Mouse (Mus musculus): ENCODE results near the gene Asmt. TPM values are rescaled to one million over a fixed set of nuclear protein-coding genes. Genes with fewer than 3 reads are reported as not detected.

Asmt gene
- polyA plus RNA-seq (2015; fragmentation: Nextera tagmentation; extraction: Ambion mirVana): not detected in 2 replicates

DNA sequence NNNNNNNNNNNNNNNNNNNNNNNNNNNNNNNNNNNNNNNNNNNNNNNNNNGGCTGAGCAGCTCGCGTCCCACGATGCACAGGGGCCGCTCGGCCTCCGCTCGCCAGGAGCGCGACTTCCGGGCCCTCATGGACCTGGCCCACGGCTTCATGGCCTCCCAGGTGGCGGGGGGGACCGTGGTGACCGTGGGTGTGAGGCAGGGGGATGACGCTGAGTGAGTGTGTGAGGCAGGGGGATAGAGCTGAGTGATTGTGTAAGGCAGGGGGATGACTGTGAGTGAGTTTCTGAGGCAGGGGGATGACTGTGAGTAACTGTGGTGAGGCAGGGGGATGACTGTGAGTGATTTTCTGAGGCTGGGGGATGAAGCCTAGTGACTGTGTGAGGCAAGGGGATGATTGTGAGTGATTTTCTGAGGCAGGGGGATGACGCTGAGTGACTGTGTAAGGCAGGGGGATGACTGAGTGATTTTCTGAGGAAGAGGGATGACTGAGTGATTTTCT lies at the start of gene Asmt:
Gene Asmt (plus strand): TSS at position 51 of the 499 bp plus-strand sequence.
- H3K4me3 ChIP-seq (ENCODE audit: low read depth, low read length): no peak within 1 kb of the TSS
- no peak for TF ChIP-seq EP300 (IDR thresholded peaks at IDR 0.05)
- TF ChIP-seq CTCF (IDR thresholded peaks at IDR 0.05): no peak
- H3K36me3 ChIP-seq (ENCODE audit: insufficient read depth, low read length): no peaks in the 10 kb centered on the region; the same call in 1 of the 2 replicates
- WGBS: 94% methylated on average over 7 of the region's 16 CpGs
- H3K4me1 ChIP-seq (ENCODE audit: insufficient read depth, low read depth, low read length): no peaks in the 10 kb centered on the region
- H3K27ac ChIP-seq (ENCODE audit: low read length): no peak within 1 kb of the TSS
- ATAC-seq (peak; percentile 25), DNase-seq (ENCODE audit: low spot score) (peak; percentile 41)
- no peak within 1 kb of the TSS for H3K4me2 ChIP-seq (replicated peaks; ENCODE audit: low read depth, low read length)
- no peak within 1 kb of the TSS for H3K9ac ChIP-seq (replicated peaks; ENCODE audit: low read depth)
- peaks cover 31% of the 10 kb centered on the region for H3K9me3 ChIP-seq (ENCODE audit: low read length)
- H3K27me3 ChIP-seq (replicated peaks; ENCODE audit: insufficient read depth, low read length): no peaks in the 10 kb centered on the region

DNA sequence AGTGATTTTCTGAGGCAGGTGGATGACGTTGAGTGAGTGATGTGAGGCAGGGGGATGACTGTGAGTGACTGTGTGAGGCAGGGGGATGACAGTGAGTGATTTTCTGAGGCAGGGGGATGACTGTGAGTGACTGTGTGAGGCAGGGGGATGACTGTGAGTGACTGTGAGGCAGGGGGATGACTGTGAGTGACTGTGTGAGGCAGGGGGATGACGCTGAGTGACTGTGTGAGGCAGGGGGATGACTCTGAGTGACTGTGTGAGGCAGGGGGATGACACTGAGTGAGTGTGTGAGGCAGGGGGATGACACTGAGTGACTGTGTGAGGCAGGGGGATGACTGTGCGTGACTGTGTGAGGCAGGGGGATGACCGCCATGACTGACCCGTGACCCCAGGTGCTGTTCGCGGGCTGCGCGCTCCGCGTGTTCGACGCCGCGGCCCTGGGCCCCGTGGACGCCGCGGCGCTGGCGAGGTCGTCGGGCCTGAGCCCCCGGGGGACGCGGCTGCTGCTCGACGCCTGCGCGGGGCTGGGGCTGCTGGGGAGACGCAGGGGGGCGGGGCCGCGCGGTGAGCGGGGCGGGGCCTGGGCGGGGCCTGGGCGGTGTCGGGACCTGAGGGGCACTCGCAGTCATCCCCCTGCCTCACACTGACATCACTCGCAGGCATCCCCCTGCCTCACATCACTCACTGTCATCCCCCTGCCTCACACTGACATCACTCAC lies 948 bp downstream of the Asmt start:
- Histone ChIP-seq H3K4me1 (ENCODE audit: insufficient read depth, low read depth, low read length) (no peaks in the 10 kb centered on the region), H3K9ac (replicated peaks; ENCODE audit: low read depth) (no peak overlapping the region), H3K36me3 (ENCODE audit: insufficient read depth, low read length) (no peaks in the 10 kb centered on the region; the same call in 1 of the 2 replicates), H3K27ac (ENCODE audit: low read length) (no peak overlapping the region), H3K4me3 (ENCODE audit: low read depth, low read length) (no peak overlapping the region), H3K4me2 (replicated peaks; ENCODE audit: low read depth, low read length) (no peak overlapping the region), H3K27me3 (replicated peaks; ENCODE audit: insufficient read depth, low read length) (no peaks in the 10 kb centered on the region), H3K9me3 (ENCODE audit: low read length) (peaks cover 33% of the 10 kb centered on the region)
- no peak for TF ChIP-seq CTCF (IDR thresholded peaks at IDR 0.05)
- no peak for TF ChIP-seq EP300 (IDR thresholded peaks at IDR 0.05)
- ATAC-seq (peak; percentile 69), DNase-seq (ENCODE audit: low spot score) (peak; percentile 29)
- 69% methylated on average over 33 of the region's 42 CpGs for WGBS

DNA sequence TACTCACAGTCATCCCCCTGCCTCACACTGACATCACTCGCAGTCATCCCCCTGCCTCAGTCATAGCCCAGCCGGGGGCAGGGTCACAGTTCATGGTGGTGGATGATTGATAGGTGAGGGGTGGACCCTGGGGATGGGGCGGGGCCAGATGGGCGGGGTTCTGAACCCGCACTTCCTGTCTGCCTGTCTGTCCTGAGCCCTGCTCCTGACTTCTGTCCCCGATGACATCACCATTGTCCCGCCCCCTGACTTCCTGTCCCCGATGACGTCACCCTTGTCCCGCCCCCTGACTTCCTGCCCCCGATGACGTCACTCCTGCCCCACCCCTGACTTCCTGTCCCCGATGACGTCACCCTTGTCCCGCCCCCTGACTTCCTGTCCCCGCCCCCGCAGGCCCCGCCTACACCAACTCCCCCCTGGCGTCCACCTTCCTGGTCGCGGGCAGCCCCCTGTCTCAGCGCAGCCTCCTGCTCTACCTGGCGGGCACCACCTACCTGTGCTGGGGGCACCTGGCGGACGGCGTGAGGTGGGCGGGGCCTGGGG lies 1.9 kb downstream of the Asmt start:
- Histone ChIP-seq H3K9me3 (ENCODE audit: low read length) (peaks cover 33% of the 10 kb centered on the region), H3K36me3 (ENCODE audit: insufficient read depth, low read length) (no peaks in the 10 kb centered on the region; the same call in 1 of the 2 replicates), H3K4me1 (ENCODE audit: insufficient read depth, low read depth, low read length) (no peaks in the 10 kb centered on the region), H3K4me2 (replicated peaks; ENCODE audit: low read depth, low read length) (no peak overlapping the region), H3K27ac (ENCODE audit: low read length) (no peak overlapping the region), H3K27me3 (replicated peaks; ENCODE audit: insufficient read depth, low read length) (no peaks in the 10 kb centered on the region), H3K4me3 (ENCODE audit: low read depth, low read length) (no peak overlapping the region), H3K9ac (replicated peaks; ENCODE audit: low read depth) (no peak overlapping the region)
- DNase-seq (ENCODE audit: low spot score) (peak; percentile 22), ATAC-seq (peak; percentile 53)
- WGBS: 84% methylated on average over 21 of the region's 27 CpGs
- TF ChIP-seq EP300 (IDR thresholded peaks at IDR 0.05): no peak
- TF ChIP-seq CTCF (IDR thresholded peaks at IDR 0.05): no peak

DNA sequence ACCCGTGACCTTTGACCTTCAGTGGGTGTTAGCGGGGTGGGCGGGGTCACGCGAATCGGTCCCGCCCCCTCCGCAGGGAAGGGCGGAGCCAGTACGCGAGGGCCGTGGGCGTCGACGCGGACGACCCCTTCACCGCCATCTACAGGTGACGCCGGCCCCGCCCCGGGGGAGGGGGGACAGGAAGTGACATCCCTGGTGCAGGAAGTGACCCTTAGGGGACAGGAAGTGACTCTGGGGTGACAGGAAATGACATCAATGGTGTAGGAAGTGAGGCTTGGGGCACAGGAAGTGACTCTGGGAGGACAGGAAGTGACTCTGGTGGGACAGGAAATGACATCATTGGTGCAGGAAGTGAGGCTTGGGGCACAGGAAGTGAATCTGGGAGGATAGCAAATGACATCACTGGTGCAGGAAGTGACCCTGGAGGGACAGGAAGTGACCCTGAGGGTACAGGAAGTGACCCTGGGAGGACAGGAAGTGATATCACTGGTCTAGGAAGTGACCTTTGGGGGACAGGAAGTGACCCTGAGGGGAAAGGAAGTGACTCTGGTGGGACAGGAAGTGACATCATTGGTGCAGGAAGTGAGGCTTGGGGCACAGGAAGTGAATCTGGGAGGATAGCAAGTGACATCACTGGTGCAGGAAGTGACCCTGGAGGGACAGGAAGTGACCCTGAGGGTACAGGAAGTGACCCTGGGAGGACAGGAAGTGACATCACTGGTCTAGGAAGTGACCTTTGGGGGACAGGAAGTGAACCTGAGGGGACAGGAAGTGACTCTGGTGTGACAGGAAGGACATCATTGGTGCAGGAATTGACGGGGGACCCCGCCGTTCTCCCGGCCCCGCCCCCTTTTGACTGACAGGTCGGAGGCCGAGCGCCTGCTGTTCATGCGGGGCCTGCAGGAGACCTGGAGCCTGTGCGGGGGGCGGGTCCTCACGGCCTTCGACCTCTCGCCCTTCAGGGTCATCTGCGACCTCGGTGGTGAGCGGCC lies 2.7 kb downstream of the Asmt start:
- H3K27me3 ChIP-seq (replicated peaks; ENCODE audit: insufficient read depth, low read length): no peaks in the 10 kb centered on the region
- peak; percentile 13 for DNase-seq (ENCODE audit: low spot score)
- no peak for TF ChIP-seq CTCF (IDR thresholded peaks at IDR 0.05)
- TF ChIP-seq EP300 (IDR thresholded peaks at IDR 0.05): no peak
- H3K4me1 ChIP-seq (ENCODE audit: insufficient read depth, low read depth, low read length): no peaks in the 10 kb centered on the region
- peak; percentile 23 for ATAC-seq
- no peaks in the 10 kb centered on the region; the same call in 1 of the 2 replicates for H3K36me3 ChIP-seq (ENCODE audit: insufficient read depth, low read length)
- H3K27ac ChIP-seq (ENCODE audit: low read length): no peak overlapping the region
- H3K4me2 ChIP-seq (replicated peaks; ENCODE audit: low read depth, low read length): no peak overlapping the region
- peaks cover 33% of the 10 kb centered on the region for H3K9me3 ChIP-seq (ENCODE audit: low read length)
- no peak overlapping the region for H3K9ac ChIP-seq (replicated peaks; ENCODE audit: low read depth)
- H3K4me3 ChIP-seq (ENCODE audit: low read depth, low read length): no peak overlapping the region
- 87% methylated on average over 38 of the region's 39 CpGs for WGBS

DNA sequence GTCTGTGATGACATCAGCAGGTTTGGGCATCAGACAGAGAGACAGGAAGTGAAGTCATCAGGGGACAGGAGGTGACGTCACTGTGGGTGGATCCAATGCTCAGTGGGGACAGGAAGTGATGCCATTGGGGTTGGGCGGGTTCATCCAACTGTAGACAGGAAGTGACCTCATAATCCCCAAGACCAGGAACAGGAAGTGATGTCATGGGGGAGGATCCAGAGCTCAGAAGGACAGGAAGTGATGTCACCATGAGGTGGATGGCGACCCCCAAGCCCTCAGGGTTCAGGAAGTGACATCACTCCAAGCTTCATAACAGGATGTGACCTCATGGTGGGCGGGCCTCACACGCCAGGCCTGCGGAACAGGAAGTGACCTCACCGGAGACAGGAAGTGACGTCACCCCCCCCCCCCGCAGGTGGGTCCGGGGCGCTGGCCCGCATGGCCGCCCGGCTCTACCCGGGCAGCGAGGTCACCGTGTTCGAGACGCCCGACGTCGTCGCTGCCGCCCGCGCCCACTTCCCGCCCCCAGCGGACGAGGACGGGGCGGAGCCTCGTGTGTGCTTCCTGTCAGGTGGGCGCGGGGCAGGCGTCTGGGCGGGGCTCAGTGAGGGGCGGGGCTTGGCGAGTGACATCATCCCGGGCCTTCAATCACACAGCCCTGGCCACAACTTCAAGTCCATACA lies 3.6 kb downstream of the Asmt start:
- TF ChIP-seq CTCF (IDR thresholded peaks at IDR 0.05): no peak
- TF ChIP-seq EP300 (IDR thresholded peaks at IDR 0.05): no peak
- DNase-seq (ENCODE audit: low spot score) (no peak), ATAC-seq (peak; percentile 23; the same call in 1 of the 2 replicates)
- WGBS: 96% methylated on average over 24 of the region's 39 CpGs
- no peaks in the 10 kb centered on the region for H3K27me3 ChIP-seq (replicated peaks; ENCODE audit: insufficient read depth, low read length)
- H3K27ac ChIP-seq (ENCODE audit: low read length): no peak overlapping the region
- no peak overlapping the region for H3K4me3 ChIP-seq (ENCODE audit: low read depth, low read length)
- peaks cover 33% of the 10 kb centered on the region for H3K9me3 ChIP-seq (ENCODE audit: low read length)
- no peaks in the 10 kb centered on the region for H3K4me1 ChIP-seq (ENCODE audit: insufficient read depth, low read depth, low read length)
- no peaks in the 10 kb centered on the region; the same call in 1 of the 2 replicates for H3K36me3 ChIP-seq (ENCODE audit: insufficient read depth, low read length)
- H3K9ac ChIP-seq (replicated peaks; ENCODE audit: low read depth): no peak overlapping the region
- no peak overlapping the region for H3K4me2 ChIP-seq (replicated peaks; ENCODE audit: low read depth, low read length)

Measured in lung, postnatal 0 days (tissue).